Mouse (Mus musculus) embryo, embryonic 11 days (tissue): ENCODE measurements at regions not wholly inside any gene's neighbourhood (a gene's known extent, or its start where the extent isn't known, plus 50 kb on each side); places are given as distances from the start of the nearest gene placed in this dataset.
"Not testable (repeated sequence)": the region's sequence is repeated elsewhere in the genome, so short reads cannot be mapped to it uniquely, and the experiment has no call there.

Source experiments
- DNase-seq: peaks from one replicate; pipeline ENCODE4 v3.0.0-alpha.2; 2015

DNA sequence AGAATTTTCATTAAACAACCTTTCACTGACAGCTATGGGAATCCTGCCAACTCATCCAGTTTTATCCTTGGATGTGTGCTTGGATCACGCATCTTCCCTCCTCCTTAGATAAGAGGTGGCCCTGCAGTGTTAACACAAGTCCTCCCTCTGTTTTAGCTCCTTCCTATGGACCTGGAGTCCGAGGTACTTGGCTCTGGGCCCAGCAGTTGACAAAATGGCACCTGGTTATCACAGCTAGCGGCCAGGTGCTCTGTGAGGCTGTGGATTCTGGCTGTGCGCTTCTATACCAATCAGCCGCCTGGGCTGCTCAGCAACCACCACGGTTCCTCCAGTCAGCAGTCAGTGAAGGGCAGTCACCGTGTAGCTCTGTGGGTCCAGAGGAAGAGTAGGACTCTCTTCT is 157.4 kb downstream of the Prdm2 start:
- DNase-seq: no peak

DNA sequence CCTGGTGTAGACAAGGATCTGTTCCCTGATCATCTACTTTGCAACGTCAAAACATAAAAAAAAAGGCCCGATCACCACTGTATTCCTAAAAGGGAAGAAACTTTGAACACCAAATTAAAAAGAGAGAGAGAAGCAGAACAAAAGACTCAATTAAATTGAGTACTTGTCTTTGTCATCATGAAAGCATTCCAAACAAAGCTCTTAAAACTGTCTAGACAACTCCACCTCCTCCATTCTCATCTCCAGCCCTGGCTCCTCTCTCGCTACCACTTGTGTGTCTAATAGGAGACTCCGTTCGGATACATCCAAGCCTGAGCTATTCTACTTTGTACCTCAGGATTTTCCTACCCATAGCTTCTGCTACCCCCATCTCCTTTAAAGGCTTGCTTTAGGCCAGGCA is 159.8 kb downstream of the Prdm2 start:
- no peak for DNase-seq

DNA sequence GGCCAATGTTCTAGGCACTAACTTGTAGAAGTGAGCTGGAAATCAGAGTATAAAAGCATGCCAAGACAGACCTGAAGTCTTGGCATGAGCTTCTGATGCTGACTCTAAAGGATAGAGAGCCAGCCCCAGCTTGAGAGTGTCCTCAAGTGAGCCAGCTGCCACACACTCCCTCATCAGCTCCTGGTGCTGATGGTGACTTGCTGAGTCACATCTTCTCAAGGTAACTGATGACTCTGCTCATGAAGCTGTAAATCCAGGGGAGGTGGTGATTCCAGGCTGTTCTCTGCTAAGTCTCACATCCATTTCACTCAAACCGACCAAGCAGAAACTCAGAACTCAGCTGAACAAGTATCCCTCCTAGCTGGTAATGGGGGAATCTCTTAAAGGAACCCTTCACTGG is 161.6 kb downstream of the Prdm2 start:
- no peak for DNase-seq

DNA sequence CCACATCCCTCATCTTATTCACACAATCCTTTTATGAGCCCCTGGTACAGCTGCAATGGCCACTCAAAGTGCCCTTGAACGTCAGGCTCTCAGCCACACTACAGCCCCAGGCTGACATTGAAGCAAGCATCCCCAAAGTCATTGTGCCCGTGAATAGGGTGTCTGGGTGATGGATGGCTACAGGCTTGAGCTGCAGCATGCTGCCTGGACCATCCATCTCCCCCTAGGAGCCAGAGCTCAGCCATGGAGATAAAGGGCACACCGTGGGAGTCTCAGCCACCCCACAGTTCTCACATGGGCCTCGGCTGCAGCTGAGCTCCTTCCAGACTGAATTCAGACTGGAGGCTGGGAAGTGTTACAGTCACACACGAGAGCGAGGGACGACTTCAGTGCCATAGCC is 167.6 kb downstream of the Prdm2 start:
- DNase-seq: peak; percentile 55

DNA sequence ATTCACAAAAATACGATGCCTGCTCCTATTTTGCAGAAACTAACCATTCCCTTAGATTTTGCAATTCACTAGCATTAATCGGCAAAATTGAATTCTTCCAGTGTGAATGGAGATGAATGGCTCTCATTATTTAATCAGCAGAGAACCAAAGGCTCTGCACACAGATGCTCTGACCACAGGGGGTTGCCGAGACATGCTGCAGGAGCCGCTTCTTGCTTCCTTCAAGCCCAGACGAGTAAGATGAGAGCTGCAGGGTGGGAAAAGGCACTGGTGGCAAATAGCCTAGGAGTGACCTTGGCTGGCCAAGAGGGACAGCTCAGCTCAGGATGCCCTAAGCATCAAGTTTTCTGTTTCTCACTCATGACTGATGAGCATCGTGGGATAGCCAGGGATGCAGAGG is 170.0 kb downstream of the Prdm2 start:
- DNase-seq: peak; percentile 35

DNA sequence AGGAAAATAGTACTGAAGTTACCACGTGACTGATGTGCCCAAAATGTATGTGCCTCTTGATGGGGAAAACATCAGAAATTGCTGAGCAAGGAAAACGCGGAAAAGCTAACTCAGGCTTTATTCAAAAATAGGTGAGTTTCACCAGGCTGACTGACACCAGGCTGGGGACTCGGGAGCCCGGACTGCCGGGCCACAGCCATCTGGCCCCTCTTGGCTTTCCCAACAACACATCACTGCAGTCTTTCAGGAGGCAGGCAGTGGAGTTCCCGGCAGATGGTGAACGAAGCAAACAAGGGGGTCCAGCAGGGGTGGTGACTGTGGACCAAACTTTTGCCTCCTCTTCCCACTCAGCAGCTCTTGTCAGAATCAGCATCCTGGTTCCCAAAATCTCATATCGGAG is 174.2 kb downstream of the Prdm2 start:
- no peak for DNase-seq

DNA sequence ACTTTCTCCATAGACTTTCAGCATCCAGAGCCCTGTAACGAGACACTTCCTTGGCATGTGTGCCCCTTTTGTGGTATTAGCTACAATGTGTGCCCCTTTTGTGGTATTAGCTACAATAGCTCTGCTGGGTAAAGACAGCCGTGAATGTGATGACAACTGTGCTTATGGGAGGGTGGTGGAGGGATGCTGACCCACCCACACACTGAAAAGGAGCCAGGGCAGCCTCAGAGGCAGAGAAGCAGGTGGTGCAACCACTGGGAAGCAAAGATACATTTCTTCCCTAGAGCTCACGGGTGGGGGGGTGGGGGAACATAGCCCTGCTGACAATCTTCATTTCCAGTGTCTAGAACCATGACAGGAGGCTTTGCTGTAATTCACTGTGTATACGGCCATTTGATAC is 176.1 kb downstream of the Prdm2 start:
- no peak for DNase-seq

DNA sequence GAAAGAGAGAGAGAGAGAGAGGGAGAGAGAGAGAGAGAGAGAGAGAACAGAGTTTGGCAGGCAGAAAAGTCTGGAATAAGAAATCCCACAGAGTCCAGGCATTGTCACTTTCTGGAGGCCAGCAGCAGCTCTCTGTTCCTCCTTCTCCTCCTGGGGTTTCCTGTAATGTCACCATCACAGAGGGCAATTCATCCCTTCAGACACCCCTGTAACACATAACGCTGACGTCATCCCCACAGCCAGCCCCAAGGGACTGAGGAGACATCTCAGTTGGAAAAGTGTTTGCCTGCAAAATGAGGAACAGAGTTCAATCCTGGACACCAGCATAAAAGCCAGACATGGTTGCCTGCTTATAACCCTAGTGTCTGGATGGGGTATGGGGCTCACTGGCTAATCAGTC is 177.7 kb downstream of the Prdm2 start:
- not testable (repeated sequence) for DNase-seq

DNA sequence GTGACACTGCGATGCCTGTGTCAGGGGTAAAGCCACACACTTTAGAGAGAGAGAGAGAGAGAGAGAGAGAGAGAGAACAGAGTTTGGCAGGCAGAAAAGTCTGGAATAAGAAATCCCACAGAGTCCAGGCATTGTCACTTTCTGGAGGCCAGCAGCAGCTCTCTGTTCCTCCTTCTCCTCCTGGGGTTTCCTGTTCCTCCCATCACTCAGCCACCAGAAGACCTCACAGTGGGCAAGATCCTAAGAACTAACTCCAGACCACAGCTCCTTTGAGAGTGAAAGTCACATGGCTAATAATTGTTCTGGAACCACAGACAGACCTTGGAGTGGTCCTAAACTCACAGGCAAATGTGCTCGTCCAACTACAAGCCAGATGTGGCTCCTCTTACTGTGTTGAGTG is 178.5 kb downstream of the Prdm2 start:
- not testable (repeated sequence) for DNase-seq

DNA sequence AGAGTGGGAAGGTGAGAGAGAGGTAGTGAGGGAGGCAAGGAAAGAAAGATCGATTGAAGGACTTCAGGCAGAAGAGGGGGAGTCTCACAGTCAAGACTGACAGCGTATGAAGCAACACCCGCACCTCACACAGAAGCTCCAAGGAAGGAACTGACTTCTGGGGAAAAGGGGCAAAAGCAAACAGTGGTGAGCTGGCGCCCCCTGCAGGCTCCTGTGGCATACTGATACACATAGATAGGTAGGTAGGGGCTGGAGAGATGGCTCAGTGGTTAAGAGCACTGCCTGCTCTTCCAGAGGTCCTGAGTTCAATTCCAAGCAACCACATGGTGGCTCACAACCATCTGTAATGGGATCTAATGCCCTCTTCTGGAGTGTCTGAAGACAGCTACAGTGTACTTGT is 183.0 kb downstream of the Prdm2 start:
- not testable (repeated sequence) for DNase-seq

DNA sequence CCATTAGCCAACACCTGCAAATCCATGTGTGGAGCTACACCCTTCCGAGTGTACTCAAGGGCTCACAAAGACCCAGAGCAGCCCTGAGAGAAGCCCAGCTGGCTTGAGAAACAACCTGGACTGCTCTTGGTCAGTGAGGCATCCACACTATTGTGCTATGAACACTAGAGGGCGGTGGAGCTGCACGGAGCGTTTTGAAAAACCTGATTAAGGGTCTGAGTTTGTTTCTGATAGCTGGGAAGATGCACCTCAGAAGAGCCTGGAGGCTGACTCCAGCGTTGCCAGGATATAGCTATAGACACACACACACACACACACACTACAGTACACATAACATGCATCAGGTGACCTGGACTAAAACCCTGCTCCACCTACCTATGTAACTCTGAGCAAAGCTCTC is 185.5 kb downstream of the Prdm2 start:
- peak; percentile 85 for DNase-seq

DNA sequence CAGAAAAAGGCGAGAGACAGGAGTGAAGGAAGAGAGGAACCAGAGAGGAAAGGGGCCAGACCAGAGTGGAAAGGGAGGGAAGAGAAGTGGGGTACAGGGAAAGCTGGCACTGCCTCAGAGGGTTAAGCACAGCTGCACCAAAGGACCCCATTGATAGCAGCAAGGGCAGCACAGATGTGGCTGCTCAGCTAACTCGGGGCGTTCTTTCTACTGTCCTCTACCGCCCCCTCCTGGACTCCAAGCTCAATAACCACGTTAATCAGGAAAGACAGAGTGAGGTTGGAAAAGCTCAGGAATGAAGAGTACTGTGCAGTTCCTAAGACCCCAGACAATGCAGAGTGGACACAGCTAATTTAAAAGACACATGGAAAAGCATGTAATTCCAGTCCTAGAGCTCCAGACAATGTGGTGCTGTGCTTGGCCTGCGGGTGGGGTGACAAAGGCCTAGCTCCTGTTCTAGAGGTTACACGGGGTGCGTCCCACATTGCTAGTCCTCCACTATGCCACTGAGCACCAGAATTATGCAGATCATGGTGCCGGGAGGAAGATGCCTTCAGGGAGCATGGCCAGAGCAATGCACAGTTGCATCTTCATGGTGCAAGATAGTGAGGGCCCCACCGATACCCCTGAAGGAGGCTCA is 191.4 kb downstream of the Prdm2 start:
- DNase-seq: peak; percentile 85

DNA sequence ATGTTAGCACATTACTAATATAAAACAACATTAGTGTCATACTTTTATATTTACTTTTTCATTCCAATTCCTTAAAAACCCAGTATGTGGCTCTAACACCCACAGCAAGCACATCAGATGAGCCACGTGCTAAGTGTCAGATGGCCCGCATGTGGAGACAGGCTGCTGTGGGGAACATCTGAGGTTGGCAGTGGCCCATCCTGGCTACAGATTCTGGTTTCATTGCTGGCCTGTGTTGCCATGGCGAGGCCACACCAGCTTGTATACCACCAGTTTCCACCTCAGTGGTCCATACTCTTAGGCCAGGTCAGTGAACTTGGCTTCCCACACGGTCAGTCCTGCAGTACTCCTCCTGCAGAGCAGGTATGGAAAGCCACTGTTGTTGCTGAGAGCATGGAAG is 192.1 kb downstream of the Prdm2 start:
- no peak for DNase-seq

DNA sequence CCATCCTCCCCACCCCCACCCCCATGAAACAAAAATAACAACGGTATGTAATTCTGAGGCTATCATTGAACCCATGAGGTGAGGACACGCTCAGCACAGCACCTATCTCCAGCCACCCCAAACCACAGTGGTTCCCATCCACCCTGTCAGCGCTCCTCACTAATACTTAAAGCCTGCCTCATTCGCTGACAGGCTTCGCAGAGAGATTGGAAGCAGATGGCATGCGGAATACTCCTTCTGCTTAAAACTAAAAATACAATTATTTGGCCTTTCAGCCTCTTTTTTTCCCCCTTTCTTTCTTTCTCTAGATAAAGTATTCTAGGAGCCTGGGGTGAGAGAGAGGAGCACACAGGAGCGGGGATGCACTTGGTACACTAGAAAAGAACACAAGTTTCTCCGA is 199.9 kb downstream of the Prdm2 start:
- DNase-seq: no peak

DNA sequence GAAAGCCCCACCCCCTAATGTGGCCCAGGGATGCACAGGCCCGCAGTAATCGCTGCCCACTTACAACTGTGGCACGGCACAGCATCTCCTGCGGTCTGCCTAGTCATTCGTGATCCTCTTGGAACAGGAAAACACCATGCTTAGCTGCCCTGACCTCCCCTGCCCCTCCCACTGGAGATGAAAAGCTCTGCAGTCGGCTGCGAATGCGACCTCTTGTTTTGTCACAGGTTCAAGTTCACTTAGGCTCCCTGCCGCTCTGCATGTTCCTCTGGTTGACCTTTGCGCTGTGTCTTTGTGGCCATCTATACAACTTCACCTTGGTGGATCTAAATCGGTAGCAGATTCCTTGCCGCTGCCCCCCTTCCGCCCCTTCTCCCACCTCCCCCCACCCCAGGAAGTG is 210.8 kb downstream of the Prdm2 start:
- peak; percentile 23 for DNase-seq

DNA sequence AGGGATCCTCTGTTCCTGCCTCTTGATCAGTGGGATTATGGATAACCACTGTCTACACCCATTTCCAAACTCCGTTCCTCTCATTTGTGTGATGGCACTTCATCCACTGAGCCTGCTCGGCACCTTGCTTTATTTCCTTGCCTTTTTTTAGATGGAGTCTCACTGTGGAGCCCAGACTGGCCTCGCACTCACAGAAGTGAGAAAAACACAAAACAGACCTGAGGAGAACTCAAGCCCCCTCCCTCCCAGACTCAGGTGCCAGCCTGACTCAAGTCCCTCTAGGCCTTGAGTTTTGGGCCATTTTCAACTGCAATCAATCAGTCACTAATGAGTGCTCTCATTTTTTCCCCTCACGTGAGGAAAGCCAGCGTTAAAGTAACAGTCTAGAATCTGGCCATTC is 211.3 kb downstream of the Prdm2 start:
- DNase-seq: no peak

DNA sequence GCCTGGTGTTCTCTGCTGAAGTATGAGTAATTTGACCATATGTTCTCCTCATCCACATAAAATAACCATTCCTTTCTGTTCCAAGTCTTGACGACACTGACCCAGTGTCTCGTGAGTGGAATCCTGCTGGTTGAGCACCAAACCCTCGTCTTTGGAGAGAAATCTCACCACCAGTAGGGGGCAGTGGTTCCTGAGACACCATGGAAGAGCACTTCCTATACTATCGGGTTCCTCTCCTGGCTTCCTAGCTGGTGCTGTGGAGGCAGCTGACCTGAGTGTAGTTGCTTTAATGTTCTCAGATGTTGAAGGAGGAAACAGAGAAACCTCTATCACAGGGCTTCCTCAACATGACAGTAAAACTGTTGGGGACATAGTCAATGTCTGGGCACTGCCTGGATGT is 216.4 kb downstream of the Prdm2 start:
- no peak for DNase-seq

DNA sequence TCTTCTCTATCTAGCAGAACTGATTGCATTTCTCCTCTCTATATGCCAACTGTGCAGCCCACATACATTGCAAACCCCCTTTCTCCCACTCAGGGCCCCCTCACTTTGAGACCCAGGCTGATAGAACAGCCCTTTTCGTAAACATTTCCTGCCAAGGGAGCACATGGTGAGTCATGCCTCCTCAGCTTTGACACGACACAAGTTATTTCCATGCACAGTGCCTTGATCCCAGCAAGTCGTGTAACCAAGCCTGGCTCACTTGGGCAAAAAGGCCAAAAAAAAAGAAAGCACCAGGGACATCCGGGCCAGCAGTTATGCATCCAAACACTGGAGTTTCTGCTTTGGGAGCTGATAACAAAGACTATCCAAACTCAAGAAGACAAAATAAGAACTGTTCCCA is 221.4 kb downstream of the Prdm2 start:
- DNase-seq: no peak

DNA sequence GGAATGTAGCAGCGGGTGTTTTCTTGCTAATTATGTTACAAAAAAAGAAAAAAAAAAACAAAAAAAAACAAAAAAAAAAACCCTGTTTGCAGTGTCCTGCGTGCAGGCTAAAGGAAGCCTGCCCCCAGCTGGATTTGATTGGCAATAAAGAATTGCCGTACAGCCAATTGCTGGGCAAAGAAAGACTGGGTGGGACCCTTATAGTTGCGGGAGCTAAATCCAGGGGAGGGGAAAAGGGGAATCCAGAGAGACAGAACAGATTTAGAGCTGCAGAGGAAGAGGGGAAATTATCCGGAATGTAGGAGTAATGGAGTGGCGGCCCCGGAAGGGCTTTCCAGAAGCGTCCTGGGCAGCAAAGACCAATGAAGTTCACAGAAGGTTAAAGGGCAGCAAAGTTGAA is 223.6 kb downstream of the Prdm2 start:
- peak; percentile 64 for DNase-seq

DNA sequence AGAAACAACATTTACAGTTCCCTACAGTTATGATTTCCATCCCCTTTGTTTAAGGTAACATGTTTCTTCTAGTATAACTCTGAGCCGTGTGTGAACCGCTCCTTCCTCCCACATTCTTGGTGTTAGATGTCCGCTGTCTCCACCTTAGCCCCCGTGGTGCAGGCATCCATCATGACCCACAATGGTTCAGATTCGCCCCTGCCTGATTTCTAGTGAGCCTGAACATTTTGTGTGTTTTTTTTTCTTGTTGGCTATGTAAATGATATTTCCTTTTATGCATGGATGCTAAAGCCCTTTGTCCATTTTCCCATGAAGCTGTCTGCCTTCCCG is 229.5 kb downstream of the Prdm2 start:
- peak; percentile 32 for DNase-seq

DNA sequence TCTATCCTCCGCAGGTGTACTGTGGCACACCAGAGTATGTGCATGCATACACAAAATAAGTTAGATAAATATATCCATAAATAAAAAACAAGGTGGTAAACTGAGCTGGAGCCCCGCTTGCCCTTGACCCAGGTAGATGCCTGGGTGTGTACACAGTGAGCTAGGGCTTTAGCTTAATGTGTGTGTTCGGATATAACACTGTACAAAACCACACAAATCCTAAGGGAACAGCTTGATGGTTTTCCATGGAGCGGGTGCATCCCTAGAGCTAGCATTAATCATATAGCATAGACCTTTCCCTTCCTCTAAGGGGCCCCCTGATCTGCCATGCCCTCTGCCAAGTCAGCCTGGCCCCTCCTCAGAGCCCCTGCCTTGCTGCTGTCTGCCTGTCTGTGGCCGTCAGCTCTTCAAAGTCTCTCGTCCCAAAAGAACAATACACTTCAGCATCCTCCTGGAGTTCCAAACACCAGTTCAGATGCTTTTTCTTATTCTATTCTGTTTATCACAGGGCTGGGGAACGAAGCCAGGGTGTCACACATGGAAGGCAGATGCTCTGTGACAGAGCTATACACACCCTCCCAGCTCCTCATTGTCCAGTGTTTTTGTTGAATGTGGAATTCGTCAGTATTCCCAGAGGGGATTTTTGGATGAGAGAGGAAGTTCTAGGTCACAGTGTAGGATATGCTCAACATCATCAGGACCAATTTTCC is 230.1 kb downstream of the Prdm2 start:
- DNase-seq: peak; percentile 36

DNA sequence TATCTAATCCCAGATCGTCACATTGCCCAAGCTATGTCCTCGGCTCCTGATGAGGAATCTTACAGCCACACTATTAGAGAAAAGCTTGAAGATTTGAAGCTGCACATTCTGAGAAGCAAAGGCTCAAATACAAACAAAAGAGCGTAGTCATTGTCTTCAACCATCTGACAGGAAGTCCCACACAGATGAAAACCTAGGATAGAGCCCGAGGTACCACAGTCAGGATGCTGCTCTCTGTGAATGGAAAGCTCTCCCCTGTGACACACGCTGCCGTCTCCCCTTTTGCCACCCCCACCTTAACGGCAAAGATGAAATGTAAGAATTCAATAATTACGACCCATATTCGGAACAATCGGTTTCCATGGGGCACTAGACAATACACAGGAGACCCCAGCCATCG is 237.2 kb downstream of the Prdm2 start:
- no peak for DNase-seq

DNA sequence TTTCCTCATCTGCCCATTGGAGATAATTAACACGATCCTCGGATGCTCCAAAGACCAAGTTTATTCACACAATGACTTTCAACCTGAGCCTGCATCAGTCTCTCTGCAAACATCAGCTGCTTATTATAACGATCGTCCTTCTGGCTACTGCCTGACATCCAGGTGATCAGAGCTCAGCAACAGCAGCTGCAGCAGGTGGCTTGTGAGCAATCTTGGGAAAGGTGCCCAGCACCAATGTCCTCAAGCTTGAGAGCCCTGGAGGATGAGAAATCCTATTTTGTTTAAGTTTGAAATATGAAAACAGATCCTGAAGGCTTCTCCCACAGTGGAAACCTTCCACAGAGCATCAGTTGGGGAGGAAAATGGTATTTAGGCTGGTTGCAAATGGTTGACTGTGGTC is 242.8 kb downstream of the Prdm2 start:
- no peak for DNase-seq

DNA sequence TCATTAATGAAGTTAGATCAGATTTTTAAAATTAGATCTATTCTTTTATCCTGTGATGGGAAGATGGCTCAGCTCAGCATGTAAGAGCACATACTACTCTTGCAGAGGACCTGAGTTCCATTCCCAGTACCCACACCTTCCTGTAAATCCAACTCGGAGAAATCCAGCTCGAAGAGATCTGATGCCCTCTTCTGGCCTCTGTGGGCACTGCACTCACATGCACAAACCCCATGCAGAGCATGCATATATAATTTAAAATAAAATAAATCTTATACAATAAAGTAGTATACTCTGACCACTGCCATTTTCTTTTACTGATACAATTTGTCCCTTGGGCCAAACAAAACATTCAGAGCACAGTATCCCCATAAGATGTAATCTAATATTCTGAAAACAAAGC is 245.2 kb downstream of the Prdm2 start:
- DNase-seq: no peak

DNA sequence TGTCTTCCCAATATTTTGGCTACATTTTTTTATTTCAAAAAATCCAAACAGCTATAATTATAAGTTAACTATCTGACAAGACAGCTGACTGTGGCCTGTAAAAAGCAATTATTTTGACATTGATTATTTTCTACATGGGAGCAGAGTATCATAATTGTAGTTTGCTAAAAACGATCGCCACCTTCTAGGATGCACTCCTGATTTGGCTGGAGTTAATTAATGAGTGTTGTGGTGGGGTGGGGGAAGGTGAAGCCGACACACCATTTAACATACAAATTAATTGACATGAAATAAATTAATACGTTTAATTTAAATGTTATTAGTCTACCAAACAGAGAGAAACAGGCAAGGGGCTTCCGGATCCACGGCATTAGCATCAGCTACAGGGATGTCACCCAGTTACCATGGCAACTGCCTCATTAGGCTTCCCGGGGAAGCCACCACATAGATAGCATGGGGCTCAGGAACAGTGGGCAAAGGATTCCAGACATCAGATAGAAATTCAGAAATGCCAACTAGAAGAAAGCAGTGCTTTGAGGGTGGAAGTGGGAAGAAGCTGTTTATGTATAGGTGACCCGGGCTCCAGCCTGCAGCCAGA is 255.9 kb downstream of the Prdm2 start:
- DNase-seq: peak; percentile 49
